Mouse (Mus musculus) embryo, embryonic 10.5 days (tissue): ENCODE measurements around the gene Filip1.

Source experiments
- DNase-seq: peaks from one replicate; pipeline ENCODE4 v3.0.0-alpha.2; 2015; ENCODE audit warnings: low spot score

Gene Filip1

DNA sequence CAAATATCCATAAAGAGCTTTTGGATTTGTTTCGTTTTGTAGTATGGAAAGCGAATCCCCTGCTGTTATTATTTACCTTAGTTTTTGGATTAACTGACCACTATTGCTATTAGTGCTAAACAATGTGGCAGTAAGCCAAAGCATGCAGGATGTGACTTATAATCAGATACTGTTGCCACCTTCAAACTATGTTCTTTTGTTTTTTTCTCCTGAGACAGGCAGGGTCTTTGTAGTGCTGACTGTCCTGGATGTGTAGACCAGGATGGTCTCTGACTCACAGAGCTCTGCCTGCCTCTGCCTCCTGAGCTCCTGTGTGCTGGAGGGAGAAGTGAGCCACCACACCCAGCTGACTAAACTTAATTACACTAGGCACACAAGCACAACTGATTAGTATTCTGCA lies 33.4 kb downstream of the Filip1 start:
- DNase-seq: no peak

DNA sequence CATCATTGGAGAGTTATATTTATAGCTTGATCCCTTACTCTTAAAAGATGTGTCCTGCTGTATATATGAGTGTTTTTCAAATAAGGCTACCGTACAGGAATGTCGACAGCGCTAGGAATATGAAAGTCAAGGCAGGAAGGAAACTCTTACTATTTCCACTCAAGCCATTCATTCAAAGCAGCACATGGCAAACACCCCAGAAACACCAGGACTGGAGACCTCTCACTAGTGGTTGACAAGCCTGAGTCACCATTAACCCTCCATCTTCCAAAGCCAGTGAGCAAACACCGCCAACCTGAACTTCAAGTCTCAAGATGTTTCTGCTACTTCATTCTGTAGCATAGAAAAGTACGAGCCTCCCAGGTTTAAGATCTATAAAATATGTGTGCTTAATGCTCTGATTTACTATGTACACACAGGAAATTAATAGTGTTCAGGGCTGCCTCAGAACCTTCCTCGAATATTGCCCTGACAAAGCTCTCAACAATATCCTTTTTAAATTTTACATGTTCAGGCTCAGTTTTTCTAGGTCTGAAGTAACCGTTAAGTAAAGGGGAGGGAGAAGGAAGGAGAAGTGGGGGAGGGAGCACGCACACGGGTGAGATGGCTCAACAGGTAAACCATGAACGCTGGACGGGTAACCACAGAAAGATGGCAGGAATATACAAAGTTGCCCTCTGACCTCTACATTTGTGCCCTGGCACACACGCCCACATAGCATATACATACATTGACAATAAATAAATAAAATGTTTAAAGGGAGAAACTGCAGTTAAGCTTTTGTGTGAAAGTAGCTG lies 34.2 kb downstream of the Filip1 start:
- DNase-seq: no peak

DNA sequence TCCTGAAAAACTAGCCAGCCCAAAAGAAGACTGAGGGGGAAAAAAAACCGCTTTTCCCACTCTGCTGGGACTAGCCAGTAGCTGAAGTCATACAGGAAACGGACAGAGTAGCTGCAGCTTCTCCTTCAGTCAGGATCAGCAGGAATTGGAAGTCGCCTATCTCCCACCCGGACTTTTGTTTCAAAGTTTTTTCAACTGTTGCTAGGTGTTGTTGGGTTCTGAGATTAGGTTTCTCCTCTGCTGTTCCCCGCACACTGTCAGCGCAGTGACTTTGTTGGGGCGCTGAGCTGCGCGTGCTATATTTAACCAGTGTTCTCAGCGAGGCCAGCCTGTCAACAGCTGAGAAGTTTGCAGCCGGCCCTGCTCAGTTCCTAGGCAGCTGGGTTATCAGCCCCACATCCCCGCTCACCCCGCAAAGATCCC lies 35.1 kb downstream of the Filip1 start:
- DNase-seq: peak; percentile 48

DNA sequence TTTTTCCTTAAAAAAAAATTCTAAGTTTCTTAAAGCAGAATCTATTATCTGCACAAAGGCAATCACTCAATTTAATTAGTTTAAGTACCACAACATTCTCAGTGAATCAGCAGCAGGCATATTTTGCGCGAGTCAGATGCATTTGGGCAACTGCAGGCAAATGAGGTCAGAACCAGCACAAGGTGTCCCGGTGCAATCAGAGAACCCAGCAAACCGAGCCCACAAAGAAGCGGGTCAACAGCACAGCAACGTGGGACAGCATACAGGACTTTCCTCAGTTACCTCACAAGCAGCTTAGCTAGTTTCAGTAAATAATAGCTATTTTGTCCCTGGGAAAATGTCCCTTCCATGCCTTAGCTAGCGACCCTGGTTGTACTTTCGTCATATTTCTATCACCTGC lies 35.9 kb downstream of the Filip1 start:
- DNase-seq: no peak

DNA sequence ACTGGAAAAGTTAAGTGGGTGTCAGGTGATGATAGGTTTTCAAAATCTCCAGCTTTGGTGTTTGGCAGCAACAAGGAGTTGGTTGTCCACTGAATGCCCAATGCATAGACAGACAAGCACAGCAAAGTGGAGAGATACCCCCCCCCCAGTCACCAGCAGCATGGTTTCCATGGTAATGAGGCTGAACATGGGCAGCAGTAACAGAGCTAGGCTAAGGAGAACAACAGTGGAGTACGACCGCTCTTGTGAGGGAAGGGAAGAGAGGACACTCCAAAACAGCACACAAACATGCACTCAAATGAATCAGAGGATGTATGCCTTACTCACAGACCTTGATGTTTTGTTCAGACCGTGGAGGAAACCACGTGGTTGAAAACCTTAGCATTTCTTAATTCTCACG lies 37.5 kb downstream of the Filip1 start:
- no peak for DNase-seq

DNA sequence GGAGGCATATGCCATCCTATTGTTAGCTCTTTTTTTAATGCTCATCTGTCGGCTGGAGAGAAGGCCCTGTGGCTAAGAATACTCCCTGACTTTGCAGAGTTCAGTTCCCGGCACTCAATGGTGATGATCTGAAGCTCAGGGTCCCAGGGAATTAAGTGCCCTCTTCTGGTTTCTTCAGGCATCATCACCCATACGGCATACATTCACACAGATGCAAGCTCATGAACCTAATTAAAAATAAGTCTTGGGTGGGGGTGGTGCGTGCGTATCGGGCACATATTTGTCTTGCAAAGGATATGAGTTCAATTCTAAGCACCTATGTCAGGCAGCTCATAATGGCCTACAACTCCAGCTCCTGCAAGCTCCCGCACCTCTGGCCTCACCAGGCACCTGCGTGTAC lies 39.1 kb downstream of the Filip1 start:
- no peak for DNase-seq

DNA sequence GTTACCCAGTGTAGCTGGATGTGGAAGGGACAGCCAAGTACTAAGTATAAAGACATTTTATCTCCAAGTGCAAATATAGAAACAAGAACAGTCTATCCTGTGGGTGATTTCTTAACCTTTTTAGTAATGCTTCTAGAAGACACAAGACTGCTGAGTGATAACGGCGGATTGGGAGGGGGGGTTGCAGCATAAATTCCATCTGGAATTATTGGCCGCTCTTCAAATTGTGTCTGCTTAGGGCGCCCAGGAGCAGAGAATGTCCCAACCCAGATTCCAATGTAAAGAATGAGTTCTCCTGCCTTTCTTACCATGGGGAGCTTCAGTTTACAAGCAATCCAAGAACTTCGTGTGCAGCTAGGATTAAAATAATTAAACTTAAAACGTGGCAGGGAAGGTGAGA lies 39.9 kb downstream of the Filip1 start:
- no peak for DNase-seq

DNA sequence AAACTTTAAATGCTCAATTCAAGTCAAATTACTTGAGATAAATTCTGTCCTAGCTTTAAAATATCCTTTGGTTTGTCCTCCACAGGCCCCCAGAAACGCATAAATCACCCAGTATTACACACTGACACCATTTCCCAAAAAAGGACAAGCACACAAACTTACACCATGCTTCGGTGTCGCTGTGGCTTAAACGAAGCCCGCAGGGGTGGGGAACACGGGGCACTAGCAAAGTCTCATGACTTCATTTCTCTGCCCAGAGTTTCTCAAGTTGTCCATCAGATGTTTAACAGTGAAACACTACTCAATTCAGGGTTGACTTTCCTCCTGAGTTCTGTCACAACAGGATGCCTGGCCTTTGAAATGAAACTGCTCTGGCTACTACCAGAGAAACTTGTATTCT lies 41.0 kb downstream of the Filip1 start:
- no peak for DNase-seq

DNA sequence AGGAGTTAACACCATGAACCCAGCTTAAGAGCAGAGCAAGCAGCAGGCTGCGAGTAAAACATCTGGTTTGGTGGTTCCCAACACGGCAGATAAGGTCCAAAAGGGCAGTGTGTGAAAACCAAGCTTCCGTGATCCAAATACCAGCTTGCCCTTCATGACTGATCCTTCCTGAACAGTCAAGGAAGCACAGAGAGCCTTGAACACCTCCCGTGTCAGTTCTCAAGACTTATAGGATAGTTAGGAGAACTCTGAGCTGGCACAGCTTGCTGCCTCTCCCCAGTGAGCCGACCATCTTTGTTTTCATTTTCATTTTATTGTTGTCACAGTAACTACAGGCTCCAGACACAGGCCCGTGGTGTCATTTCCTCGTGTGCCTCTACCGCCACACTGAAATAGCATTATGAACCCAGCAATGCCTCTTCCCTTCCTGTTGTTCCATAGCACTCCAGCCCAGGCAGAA lies 42.0 kb downstream of the Filip1 start:
- DNase-seq: no peak

DNA sequence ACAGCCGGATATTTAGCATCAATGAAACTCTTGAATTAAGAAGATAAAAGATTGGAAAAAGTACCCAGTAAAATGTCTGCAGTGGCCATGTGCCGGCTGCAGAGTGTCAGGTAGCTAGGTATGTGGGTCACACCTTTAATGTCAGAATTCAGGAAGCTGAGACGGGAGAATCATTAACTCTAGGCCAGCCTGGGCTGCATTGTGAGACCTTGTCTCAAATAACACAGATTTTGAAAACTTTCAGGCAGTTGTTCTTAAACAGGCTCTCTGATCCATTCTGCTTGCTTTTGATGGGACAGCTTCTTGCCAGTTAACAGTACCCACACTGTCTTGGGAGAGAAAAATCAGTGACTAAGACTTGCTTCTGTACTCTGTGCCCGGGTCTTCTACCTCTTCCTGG lies 43.1 kb downstream of the Filip1 start:
- no peak for DNase-seq

DNA sequence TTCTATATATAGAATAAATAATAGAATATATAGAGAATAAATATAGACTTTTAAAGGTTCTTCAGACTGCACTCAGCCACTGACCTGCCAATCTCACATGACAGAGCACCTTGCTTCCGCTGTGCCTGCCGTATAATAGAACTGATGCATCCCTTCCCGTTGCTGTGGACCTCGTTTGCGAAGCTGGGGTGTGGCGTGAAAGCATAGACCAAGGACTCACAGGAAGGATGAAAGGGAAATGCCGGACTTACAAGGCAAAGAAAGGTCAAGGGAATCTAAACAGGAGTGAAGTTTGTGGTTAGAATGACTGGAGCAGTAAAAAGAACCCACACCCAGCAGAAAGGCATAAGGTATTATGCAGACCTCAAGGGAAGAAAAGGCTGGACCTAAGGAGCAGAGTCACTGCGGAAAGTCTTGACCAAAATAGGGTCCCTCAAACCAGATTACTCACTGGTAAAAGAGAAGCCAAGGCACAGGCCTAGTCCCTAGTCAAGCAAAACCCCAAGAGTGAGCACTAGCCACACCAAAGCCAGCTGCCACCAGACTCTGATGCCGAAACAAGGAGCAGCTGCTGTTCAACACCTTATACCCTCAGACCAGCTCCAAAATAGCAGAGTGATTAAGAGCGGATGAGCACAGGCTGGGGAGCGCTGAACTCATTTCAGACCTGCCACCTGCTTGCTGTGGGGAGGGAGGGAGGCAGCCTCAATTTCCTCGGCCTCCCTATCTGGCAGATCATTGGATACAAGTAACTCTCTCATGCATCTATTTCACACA lies 45.8 kb downstream of the Filip1 start:
- no peak for DNase-seq

DNA sequence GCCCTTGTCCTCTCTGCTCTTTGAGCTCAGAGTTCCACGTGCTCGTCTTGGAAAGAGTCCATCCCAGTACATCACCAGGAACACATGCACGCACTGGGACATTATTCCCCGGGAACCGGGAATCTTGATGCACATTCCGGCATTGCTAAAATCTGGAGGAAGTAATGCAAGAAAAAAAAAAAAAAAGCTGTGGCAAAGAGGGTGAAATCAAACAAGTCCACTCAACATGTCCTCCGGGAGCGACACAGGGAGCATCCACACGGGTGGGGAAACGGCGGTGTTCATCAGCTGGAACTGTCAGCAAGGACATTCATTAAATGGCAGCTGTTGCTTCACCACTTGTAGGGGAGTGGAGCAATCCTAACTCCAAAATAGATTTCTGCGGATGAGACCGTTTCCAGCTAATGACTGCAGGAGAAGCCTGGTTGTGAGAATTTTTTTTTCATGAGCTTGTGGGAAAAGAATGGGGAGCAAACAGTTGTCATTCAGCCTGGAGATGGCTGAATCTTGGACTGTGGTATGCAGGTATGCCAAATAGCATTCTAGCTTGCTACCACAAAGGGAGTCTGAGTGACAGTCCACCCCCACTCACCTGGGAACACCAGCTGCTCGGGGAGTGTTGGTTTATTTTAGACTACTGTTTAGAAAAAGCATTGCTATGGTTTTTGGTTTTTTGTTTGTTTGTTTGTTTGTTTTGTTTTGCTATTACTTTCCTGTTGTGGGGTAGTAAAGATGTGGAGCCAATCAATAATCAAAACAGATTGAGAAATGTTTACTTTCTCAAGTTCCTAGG lies 46.9 kb downstream of the Filip1 start:
- no peak for DNase-seq

DNA sequence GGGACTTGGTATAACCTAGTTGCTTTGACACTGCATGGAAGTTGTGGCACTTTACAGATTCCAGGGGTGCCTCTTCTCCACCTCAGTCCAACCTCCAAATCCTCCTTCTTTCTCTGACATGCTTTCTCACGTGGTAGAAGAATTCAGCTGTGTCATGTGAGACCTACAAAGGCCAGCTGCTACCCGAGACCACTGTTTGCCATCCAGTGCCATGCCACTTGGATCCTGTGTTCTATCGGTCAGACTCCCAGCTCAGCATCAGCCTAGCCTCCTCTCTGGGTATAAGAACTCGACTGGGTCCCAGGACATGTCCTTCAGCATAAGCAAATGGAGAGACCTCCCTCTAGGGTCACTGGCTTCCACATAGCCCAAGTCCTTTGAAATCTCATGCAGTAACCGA lies 47.6 kb downstream of the Filip1 start:
- DNase-seq: no peak

DNA sequence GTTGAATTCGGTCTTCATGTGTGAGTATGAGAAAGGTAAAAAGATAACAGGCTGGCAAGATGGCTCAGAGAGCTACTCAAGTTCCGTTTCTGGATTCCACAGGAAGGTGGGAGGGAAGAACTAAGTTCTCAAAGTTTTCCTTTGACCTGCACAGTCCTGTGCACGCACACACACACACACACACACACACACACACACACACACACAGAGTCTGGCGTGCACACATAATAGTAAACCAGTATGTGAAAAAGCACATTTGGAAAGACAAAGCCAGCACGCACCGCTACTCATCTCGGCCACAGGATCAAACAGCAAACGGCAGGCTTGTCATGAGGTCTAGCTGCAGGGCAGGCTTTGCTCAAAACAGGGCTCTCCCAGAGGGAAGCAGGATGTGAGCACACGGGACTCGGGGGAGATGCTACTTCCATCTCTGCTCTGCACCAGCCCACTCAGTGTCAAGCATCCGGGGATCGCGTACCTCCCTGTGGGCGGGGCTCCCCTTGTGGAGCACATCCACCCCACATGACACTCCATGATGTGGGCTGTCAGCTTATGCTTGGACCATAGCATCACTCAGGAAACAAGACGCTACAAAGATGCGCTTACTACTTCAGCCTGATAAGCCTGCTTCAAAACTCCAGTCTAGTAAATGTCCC lies 50.9 kb downstream of the Filip1 start:
- DNase-seq: peak; percentile 22

DNA sequence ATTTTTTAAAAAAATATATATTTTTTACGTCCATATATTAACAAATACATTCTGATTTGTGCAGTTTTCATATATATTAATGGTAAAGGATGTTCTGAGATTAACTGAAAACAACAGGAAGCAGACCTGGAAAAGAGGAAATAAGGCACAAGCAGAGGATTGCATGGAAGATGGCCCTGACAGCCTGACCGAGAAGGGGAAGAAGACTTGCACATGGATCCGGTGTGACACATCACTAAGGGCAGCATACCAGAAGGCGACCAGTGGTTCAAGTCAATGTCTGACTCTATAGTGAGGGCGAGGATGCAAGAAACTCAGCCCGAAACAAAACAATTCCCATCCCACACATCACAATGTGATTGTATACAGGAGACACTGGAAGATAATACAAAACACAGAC lies 52.2 kb downstream of the Filip1 start:
- no peak for DNase-seq

DNA sequence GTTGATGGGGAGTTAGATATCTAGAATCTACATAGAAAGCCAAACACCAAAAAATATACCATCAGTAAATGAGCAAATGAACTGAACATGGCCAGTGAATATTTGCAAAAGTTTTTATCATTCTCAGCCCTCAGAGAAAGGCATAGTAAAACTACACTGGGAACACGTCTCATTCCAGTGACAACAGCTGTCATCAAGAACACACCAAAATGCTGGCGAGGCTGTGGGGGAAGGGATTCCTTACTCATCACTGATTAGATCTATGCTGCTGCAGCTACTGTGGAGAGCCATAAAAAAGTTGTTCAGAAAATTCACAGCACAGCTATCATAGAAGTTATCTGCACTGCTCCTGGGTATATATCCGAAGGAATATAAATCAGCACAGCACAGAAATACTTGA lies 54.3 kb downstream of the Filip1 start:
- no peak for DNase-seq

DNA sequence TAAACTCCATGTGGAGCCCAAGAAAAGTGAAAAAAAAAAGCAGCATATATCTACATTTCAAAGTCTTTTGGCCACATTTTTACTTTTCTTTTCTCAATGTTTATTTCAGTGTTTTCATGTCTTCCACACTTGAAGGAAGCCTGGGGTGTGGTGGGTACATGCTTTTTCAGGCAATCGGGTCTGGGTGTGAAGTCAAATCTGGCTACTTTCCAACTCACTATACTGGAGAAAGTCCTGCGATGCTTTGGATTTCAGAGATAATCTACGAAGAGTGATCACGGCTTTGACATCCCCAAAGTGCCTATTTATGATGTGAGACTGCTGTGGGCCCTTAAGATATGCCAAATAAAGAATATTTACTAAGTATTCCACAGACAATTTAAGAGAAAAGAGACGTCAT lies 57.7 kb downstream of the Filip1 start:
- DNase-seq: no peak

DNA sequence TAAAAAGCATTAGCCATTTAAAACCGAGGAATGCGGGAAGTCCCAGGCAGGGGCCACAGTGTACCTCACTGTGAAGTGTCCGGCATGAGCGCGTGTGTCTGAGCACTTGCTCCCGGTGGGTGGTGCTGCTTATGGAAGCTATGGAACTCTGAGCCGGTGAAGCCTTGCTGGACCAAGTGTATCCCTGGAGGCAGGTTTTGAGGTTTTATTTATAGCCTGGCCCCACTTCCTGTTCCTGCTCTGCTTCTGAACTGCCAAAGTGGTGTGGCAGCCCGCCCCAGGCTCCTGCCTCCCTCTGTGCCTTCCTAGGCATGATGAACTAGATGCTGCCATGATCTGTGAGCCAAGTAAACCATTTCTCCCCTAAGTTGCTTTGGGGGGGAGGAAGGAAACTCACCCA lies 60.7 kb downstream of the Filip1 start:
- no peak for DNase-seq

DNA sequence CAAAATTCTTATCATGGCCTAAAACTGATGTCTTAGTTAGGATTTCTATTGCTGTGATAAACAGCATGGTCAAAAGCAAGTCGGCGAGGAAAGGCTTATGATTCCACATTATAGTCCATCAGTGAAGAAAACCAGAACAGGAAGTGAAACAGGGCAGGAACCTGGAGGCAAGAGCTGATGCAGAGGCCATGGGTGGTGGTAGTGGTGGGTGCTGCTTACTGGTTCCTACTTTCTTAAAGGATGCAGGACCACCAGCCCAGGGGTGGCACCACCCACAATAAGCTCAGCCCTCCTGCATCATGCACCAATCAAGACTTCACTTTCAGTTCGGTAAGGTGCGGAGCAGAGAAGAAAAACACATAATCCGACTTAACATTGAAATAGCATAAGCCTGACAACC lies 61.3 kb downstream of the Filip1 start:
- no peak for DNase-seq

DNA sequence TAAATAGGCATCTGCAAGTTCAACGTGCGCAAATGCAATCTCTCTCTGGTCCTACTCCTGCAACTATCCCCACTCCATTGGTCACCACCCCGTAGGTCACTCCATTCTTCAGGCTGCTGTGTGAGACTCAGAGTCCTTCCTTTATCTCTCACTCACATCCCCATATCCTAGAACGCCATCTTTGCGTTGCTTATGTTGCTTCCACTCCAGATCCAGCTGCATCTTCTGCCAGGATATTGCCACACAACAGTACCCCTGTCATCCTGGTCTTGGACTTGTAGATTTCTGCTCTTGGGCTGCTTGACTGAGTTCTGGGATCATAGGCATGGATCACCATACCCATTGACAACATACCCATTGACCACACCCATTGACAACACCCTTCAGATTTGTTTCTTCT lies 62.0 kb downstream of the Filip1 start:
- DNase-seq: no peak

DNA sequence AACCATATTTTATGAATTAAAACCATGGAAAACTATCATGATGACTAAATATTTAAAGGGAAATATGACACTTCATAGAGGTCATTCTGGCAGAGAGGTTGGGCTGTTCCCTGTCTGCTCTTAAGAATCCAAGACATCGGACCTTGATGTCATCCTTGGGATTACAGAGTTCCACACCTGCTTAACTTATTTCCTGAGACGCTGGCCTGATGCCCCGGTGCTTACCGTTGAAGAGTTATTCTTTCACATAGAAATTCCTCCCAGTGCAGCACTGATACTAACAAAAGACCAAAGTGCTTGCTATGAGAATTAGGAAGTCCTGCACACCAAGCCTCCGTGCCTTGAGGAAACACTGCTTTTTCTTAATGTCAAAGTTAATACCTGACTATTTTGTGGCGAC lies 62.6 kb downstream of the Filip1 start:
- no peak for DNase-seq

DNA sequence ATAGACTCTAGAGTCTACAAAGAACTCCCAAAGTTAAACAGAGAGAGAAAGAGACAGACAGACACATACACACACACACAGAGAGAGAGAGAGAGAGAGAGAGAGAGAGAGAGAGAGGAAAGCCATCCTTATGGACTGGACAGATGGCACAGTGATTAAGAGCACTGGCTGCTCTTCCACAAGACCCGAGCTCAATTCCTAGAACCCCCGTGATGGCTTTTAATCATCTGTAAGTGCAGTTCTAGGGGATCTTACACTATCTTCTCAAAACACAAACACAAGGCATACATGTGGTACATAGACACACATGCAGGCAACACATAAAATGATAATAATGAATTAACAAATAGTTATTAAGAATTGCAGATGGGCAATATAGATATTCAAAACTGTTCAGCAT lies 64.3 kb downstream of the Filip1 start:
- DNase-seq: no peak
